Mouse (Mus musculus): ENCODE measurements around the gene Tie1. TPM values are rescaled to one million over a fixed set of nuclear protein-coding genes. Genes with fewer than 3 reads are reported as not detected.
A peak's percentile ranks its signal among the peaks of the same experiment; 100 is the strongest.
"Not testable (repeated sequence)": the region's sequence is repeated elsewhere in the genome, so short reads cannot be mapped to it uniquely, and the experiment has no call there.

Gene Tie1
- polyA plus RNA-seq, 1 experiment from 2014 or later: 65.3 TPM

GRCm38 (mm10) chr4:118525779-118526178 lies 35.9 kb upstream of the Tie1 start:
- ATAC-seq (ENCODE audit: low FRiP score, low TSS enrichment): no peak
- Histone ChIP-seq H3K4me2 (replicated peaks; ENCODE audit: low read depth, low read length) (no peak overlapping the region), H3K27ac (ENCODE audit: low read length) (no peak overlapping the region), H3K27me3 (ENCODE audit: insufficient read depth, low read length) (no peaks in the 10 kb centered on the region), H3K4me1 (ENCODE audit: insufficient read depth, low read length) (peaks cover 10% of the 10 kb centered on the region; the same call in 1 of the 2 replicates), H3K9me3 (ENCODE audit: low read length) (no peaks in the 10 kb centered on the region), H3K9ac (replicated peaks; ENCODE audit: low read length) (no peak overlapping the region), H3K36me3 (ENCODE audit: insufficient read depth, low read length) (no peaks in the 10 kb centered on the region), H3K4me3 (ENCODE audit: low read length) (no peak overlapping the region)
- WGBS: 77% methylated on average over 3 of the region's 3 CpGs

DNA sequence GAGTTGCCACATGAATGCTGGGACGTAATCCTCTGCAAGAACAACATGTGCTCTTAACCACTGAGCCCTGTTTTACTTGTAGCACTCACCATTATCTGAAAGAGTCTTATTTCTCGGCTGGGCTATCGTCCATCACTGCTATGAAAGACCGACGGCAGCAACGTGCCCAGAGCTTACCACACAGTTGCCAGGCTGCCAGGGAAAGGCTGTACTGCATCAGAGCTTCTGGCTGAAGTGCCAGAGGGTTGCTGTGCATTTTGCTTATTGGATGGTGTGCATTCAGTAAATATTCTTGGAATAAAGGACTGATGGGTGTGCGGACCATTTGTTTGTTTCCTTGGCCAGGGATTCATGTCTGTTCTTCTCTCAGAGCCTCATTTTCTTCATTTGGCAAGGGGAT lies 34.1 kb upstream of the Tie1 start:
- no peak overlapping the region for H3K27ac ChIP-seq (ENCODE audit: low read length)
- H3K4me3 ChIP-seq (ENCODE audit: low read length): no peak overlapping the region
- no peak overlapping the region for H3K4me2 ChIP-seq (replicated peaks; ENCODE audit: low read depth, low read length)
- H3K36me3 ChIP-seq (ENCODE audit: insufficient read depth, low read length): no peaks in the 10 kb centered on the region
- H3K9me3 ChIP-seq (ENCODE audit: low read length): no peaks in the 10 kb centered on the region
- WGBS: 71% methylated on average over 7 of the region's 7 CpGs
- H3K27me3 ChIP-seq (ENCODE audit: insufficient read depth, low read length): no peaks in the 10 kb centered on the region
- peaks cover 10% of the 10 kb centered on the region; the same call in 1 of the 2 replicates for H3K4me1 ChIP-seq (ENCODE audit: insufficient read depth, low read length)
- ATAC-seq (ENCODE audit: low FRiP score, low TSS enrichment): no peak
- H3K9ac ChIP-seq (replicated peaks; ENCODE audit: low read length): no peak overlapping the region

DNA sequence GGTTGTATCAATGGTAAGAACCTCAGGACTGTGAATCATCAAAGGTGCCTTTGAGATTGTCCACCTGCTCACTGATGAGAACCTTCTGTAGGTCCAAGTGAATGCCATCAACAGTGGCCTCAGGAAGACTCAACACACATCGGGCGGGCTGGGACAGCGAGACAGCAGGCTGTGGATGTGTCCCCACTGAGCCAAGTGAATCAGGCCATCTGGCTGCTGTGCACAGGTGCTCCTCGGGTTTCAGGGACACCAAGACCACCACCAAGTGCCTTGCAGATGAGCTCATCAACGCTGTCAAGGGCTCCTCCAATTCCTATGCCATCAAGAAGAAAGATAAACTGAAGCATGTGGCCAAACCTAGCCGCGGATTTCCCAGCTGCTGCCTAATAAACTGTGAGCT lies 32.4 kb upstream of the Tie1 start:
- H3K36me3 ChIP-seq (ENCODE audit: insufficient read depth, low read length): no peaks in the 10 kb centered on the region
- no peak overlapping the region for H3K27ac ChIP-seq (ENCODE audit: low read length)
- H3K9ac ChIP-seq (replicated peaks; ENCODE audit: low read length): no peak overlapping the region
- H3K4me2 ChIP-seq (replicated peaks; ENCODE audit: low read depth, low read length): no peak overlapping the region
- WGBS: 82% methylated on average over 7 of the region's 7 CpGs
- peaks cover 15% of the 10 kb centered on the region; the same call in 1 of the 2 replicates for H3K4me1 ChIP-seq (ENCODE audit: insufficient read depth, low read length)
- no peaks in the 10 kb centered on the region for H3K27me3 ChIP-seq (ENCODE audit: insufficient read depth, low read length)
- no peaks in the 10 kb centered on the region for H3K9me3 ChIP-seq (ENCODE audit: low read length)
- no peak overlapping the region for H3K4me3 ChIP-seq (ENCODE audit: low read length)
- ATAC-seq (ENCODE audit: low FRiP score, low TSS enrichment): no peak

GRCm38 (mm10) chr4:118518208-118518607 lies 28.3 kb upstream of the Tie1 start:
- ATAC-seq (ENCODE audit: low FRiP score, low TSS enrichment): no peak
- Histone ChIP-seq H3K36me3 (ENCODE audit: insufficient read depth, low read length) (no peaks in the 10 kb centered on the region), H3K4me3 (ENCODE audit: low read length) (no peak overlapping the region), H3K27me3 (ENCODE audit: insufficient read depth, low read length) (no peaks in the 10 kb centered on the region), H3K27ac (ENCODE audit: low read length) (no peak overlapping the region), H3K4me1 (ENCODE audit: insufficient read depth, low read length) (peaks cover 14% of the 10 kb centered on the region; the same call in 1 of the 2 replicates), H3K9me3 (ENCODE audit: low read length) (no peaks in the 10 kb centered on the region), H3K9ac (replicated peaks; ENCODE audit: low read length) (no peak overlapping the region), H3K4me2 (replicated peaks; ENCODE audit: low read depth, low read length) (no peak overlapping the region)
- 68% methylated on average over 5 of the region's 5 CpGs for WGBS

- ATAC-seq (ENCODE audit: low FRiP score, low TSS enrichment): no peak; the same call in 1 of the 2 replicates
- Histone ChIP-seq H3K27ac (ENCODE audit: low read length) (no peak overlapping the region), H3K9me3 (ENCODE audit: low read length) (no peaks in the 10 kb centered on the region), H3K27me3 (ENCODE audit: insufficient read depth, low read length) (no peaks in the 10 kb centered on the region), H3K4me1 (ENCODE audit: insufficient read depth, low read length) (peaks cover 14% of the 10 kb centered on the region; the same call in 1 of the 2 replicates), H3K4me3 (ENCODE audit: low read length) (no peak overlapping the region), H3K4me2 (replicated peaks; ENCODE audit: low read depth, low read length) (no peak overlapping the region), H3K36me3 (ENCODE audit: insufficient read depth, low read length) (no peaks in the 10 kb centered on the region), H3K9ac (replicated peaks; ENCODE audit: low read length) (no peak overlapping the region)
- 41% methylated on average over 16 of the region's 16 CpGs for WGBS
Observed at GRCm38 (mm10) chr4:118517497-118518146, 27.8 kb upstream of the Tie1 start.

DNA sequence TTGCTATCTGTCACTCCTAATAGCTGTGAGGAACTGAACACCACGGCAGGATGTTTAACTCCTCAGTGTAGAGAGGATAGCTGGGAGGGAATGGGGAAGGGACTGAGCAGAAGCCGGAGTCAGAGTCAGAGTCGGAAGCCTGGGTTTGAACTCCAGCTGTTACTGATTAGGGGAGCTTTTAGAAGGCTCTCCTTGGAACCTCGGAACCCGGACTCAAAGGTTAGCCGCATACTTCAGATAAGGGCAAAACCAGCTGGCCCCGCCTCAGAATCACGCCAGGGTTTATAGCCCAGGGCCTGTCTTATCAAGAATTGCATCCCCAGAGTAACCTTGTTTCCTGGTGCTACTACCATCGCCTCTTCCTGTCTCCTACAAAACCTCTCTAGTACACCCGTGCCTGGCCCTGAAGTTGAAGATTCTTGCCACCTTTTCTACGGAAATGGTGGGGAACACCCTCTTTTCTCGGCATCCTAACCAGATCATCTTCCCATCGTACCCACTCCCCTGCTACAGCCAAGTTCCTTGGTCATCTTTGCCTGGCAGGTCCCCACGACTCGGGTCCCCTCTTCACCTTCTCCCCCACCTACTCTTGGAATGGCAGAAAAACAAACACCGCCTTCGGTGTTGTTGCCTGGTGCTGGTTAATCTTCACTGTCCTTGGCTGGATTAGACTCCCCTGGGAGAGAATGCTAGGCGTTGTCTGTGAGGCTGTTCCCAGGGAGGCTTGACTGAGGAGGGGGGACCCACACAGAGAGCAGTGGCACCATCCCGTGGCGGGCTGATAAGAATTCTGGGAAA lies 27.0 kb upstream of the Tie1 start:
- WGBS: 22% methylated on average over 20 of the region's 20 CpGs
- Histone ChIP-seq H3K27me3 (ENCODE audit: insufficient read depth, low read length) (no peaks in the 10 kb centered on the region), H3K9me3 (ENCODE audit: low read length) (no peaks in the 10 kb centered on the region), H3K4me2 (replicated peaks; ENCODE audit: low read depth, low read length) (no peak overlapping the region), H3K9ac (replicated peaks; ENCODE audit: low read length) (no peak overlapping the region), H3K27ac (ENCODE audit: low read length) (no peak overlapping the region), H3K4me3 (ENCODE audit: low read length) (no peak overlapping the region), H3K36me3 (ENCODE audit: insufficient read depth, low read length) (no peaks in the 10 kb centered on the region), H3K4me1 (ENCODE audit: insufficient read depth, low read length) (peaks cover 14% of the 10 kb centered on the region; the same call in 1 of the 2 replicates)
- peak; percentile 65; the same call in 1 of the 2 replicates for ATAC-seq (ENCODE audit: low FRiP score, low TSS enrichment)

DNA sequence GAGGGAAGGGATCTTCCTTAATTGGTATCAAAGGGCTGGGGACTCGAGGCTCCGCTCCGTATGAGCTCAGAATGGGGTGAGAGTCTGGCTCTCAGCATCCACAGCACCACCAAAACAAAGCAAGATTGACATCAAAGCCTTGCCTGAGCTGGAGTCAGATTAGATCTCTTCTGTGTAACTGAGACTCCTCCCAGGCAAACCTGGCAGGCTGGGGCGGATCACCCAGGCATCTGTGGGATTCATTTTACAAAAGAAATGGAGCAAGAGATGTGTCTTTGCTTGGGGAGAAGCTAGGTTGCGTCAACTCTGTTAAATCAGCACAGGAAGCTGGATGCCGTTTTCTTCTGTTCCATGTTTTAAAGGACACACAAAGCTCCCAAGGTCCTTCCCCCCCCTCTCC lies 19.2 kb upstream of the Tie1 start:
- Histone ChIP-seq H3K4me3 (ENCODE audit: low read length) (no peak overlapping the region), H3K4me1 (ENCODE audit: insufficient read depth, low read length) (no peaks in the 10 kb centered on the region), H3K9me3 (ENCODE audit: low read length) (no peaks in the 10 kb centered on the region), H3K9ac (replicated peaks; ENCODE audit: low read length) (no peak overlapping the region), H3K27me3 (ENCODE audit: insufficient read depth, low read length) (no peaks in the 10 kb centered on the region), H3K4me2 (replicated peaks; ENCODE audit: low read depth, low read length) (no peak overlapping the region), H3K27ac (ENCODE audit: low read length) (no peak overlapping the region), H3K36me3 (ENCODE audit: insufficient read depth, low read length) (no peaks in the 10 kb centered on the region)
- no peak for ATAC-seq (ENCODE audit: low FRiP score, low TSS enrichment)
- WGBS: 12% methylated on average over 6 of the region's 6 CpGs

DNA sequence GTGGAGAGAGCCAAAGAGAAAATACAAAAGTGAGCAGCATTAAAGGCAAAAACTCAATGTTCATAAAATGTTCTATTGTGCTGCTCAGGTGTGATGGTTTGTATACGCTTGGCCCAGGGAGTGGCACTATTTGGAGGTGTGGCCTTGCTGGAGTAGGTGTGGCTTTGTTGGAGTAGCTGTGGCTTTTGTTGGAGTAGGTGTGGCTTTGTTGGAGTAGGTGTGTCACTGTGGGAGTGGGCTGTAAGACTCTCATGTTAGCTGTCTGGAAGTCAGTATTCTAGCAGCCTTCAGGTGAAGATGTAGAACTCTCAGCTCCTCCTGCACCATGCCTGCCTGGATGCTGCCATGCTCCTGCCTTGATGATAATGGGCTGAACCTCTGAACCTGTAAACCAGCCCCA lies 17.3 kb upstream of the Tie1 start:
- not testable (repeated sequence) for H3K4me1 ChIP-seq (ENCODE audit: insufficient read depth, low read length); H3K36me3 ChIP-seq (ENCODE audit: insufficient read depth, low read length); H3K27me3 ChIP-seq (ENCODE audit: insufficient read depth, low read length); ATAC-seq (ENCODE audit: low FRiP score, low TSS enrichment); H3K4me2 ChIP-seq (replicated peaks; ENCODE audit: low read depth, low read length); H3K9me3 ChIP-seq (ENCODE audit: low read length); H3K9ac ChIP-seq (replicated peaks; ENCODE audit: low read length); H3K4me3 ChIP-seq (ENCODE audit: low read length); H3K27ac ChIP-seq (ENCODE audit: low read length)
- 85% methylated on average over 1 of the region's 1 CpGs for WGBS

DNA sequence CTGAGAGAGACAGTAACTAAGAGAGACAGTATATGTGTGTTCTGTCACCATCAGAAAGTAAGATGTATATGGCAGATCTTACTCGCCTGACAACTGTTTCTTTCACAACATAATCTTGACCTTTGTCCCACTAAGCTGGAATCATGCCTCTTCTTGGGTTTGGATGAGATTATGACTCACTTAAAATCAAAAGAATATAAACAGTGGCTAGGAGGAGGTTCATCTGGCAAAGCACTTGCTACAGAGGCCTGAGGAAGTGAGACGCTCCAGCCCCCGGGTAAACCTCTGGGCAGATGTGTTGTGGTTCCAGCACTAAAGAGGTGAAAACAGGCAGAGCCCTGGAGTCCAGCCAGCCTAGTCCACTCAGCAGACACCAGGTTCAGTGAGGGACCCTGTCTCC lies 15.7 kb upstream of the Tie1 start:
- Histone ChIP-seq H3K27ac (ENCODE audit: low read length) (no peak overlapping the region), H3K9me3 (ENCODE audit: low read length) (no peaks in the 10 kb centered on the region), H3K9ac (replicated peaks; ENCODE audit: low read length) (no peak overlapping the region), H3K4me1 (ENCODE audit: insufficient read depth, low read length) (0 out of 2 replicates have a peak, but pooled peaks cover 3% of the 10 kb centered on the region), H3K36me3 (ENCODE audit: insufficient read depth, low read length) (no peaks in the 10 kb centered on the region), H3K27me3 (ENCODE audit: insufficient read depth, low read length) (no peaks in the 10 kb centered on the region), H3K4me2 (replicated peaks; ENCODE audit: low read depth, low read length) (no peak overlapping the region), H3K4me3 (ENCODE audit: low read length) (no peak overlapping the region)
- WGBS: 72% methylated on average over 3 of the region's 3 CpGs
- no peak for ATAC-seq (ENCODE audit: low FRiP score, low TSS enrichment)

DNA sequence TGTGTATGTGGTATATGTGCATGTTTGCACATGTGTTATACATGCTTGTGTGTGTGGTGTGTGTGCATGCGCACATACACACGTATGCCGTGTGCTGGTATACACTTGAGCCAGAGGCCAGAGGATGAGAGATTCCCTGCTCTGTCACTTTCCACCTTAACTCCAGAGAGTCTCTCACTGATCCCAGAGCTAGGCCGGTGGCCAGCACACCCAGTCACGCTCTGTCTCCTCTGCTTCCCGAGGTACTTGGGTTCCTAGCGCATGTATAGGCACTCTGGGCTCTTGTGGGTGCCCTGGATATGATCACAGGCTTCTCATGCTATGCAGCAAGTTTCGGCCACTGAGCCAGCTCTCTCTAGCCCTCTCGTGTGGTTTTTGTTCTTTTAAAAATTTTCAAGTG lies 10.9 kb upstream of the Tie1 start:
- H3K9ac ChIP-seq (replicated peaks; ENCODE audit: low read length): no peak overlapping the region
- H3K9me3 ChIP-seq (ENCODE audit: low read length): no peaks in the 10 kb centered on the region
- no peak overlapping the region for H3K4me3 ChIP-seq (ENCODE audit: low read length)
- no peaks in the 10 kb centered on the region for H3K36me3 ChIP-seq (ENCODE audit: insufficient read depth, low read length)
- no peak for ATAC-seq (ENCODE audit: low FRiP score, low TSS enrichment)
- H3K4me2 ChIP-seq (replicated peaks; ENCODE audit: low read depth, low read length): no peak overlapping the region
- 0 out of 2 replicates have a peak, but pooled peaks cover 7% of the 10 kb centered on the region for H3K4me1 ChIP-seq (ENCODE audit: insufficient read depth, low read length)
- no peaks in the 10 kb centered on the region for H3K27me3 ChIP-seq (ENCODE audit: insufficient read depth, low read length)
- WGBS: 64% methylated on average over 9 of the region's 9 CpGs
- H3K27ac ChIP-seq (ENCODE audit: low read length): no peak overlapping the region

Measured in kidney, embryonic 16.5 days (tissue).